Mouse (Mus musculus) natural killer cell, adult 2 months (primary cell): ENCODE results near the gene Arhgap28.

ENCODE experiments used
- DNase-seq, 2 experiments: peaks; one replicate each; pipeline ENCODE4 v3.0.0; 2022; ENCODE audit warnings: low spot score in 2 of 2

The Arhgap28 gene

GRCm38 (mm10) chr17:67935556-67935955, 68.4 kb downstream of the Arhgap28 start:
- DNase-seq: no peak

DNA sequence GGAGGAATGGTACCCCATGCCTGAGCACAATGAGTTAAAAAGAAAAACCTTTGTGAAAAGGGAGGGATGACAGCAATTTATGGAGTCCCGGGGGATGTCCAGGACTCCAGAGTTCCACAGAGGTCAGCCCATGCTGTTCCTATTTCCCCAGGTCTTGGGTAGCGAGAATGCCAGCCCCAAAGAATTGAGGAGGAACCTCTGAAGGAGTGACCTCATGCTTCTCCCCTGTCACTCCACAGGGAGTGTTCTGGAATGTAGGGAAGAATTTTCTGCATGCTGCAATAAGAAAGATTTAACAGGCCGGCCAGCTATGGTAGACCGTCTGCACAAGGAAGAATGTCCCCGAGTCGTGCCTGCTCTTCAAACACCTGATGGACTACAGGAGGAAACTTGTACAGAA, 72.5 kb downstream of the Arhgap28 start:
- no peak for DNase-seq

- DNase-seq: no peak
These were observed 73.0 kb downstream of the Arhgap28 start for GRCm38 (mm10) chr17:67930957-67931356.

GRCm38 (mm10) chr17:67930467-67930866, 73.5 kb downstream of the Arhgap28 start:
- DNase-seq: no peak

- DNase-seq: no peak
These were observed 75.6 kb downstream of the Arhgap28 start for GRCm38 (mm10) chr17:67928280-67928679.

DNA sequence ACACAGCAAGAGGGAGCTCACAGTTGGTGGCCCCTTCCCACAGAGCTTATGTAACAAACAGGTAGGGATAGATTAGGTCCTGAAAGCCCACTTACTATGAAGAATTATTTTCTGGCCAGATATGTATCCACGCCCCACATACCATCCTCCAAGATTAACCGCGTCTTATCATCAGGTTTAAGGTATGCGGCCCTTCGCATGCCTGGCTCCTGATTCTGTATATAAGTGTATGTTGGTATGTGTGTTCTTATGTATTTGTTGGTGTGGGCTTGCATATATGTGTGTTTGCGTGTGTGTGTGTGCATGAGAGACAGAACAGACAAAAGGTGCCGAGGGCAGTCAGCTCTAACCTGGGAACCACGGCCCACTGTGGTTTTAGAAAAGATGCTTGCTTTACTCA, 76.1 kb downstream of the Arhgap28 start:
- DNase-seq: no peak

GRCm38 (mm10) chr17:67919959-67920358, 84.0 kb downstream of the Arhgap28 start:
- no peak for DNase-seq

GRCm38 (mm10) chr17:67918201-67918600, 85.7 kb downstream of the Arhgap28 start:
- no peak for DNase-seq

- DNase-seq: no peak
These were observed 87.0 kb downstream of the Arhgap28 start for GRCm38 (mm10) chr17:67916901-67917300.

DNA sequence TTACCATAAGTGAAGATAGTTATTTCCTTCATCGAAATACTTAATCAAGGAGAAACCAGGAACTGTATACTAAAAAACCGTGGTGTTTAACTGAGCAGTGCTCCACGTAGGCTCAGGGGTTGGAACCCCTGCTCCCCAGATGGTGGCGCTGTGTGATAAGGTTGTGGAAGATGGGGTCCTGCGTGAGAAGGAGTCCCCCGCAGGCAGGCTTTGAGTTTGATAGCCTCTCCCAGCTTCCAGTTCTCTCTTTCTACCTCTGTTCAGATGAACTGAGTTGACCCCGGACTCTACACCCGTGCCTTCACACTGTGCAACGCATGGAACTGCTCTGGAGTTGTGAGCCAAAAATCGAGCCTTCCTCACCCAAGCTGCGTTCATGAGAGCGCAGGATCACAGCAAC, 91.3 kb downstream of the Arhgap28 start:
- DNase-seq: no peak

GRCm38 (mm10) chr17:67912051-67912450, 91.9 kb downstream of the Arhgap28 start:
- no peak for DNase-seq

GRCm38 (mm10) chr17:67908537-67908936, 95.4 kb downstream of the Arhgap28 start:
- DNase-seq: no peak

DNA sequence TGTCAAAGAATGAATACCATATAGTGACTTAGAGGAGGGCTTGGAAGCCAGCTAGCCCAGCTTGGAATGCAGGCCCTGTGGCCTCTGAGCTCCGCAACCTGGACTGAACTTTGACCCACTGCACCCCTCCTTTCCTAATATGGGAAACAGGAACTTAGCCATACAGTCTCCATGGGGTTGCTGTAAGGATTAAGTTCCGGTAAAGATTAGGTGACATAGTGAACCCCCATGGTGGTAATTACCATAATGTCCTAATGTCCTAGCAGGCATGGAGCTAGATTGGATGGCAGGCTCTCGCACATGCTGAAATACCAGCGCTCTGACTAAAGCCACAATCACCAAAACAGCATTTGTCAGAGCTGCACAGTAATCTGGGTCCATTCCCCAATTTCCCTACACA, 95.8 kb downstream of the Arhgap28 start:
- DNase-seq: no peak

DNA sequence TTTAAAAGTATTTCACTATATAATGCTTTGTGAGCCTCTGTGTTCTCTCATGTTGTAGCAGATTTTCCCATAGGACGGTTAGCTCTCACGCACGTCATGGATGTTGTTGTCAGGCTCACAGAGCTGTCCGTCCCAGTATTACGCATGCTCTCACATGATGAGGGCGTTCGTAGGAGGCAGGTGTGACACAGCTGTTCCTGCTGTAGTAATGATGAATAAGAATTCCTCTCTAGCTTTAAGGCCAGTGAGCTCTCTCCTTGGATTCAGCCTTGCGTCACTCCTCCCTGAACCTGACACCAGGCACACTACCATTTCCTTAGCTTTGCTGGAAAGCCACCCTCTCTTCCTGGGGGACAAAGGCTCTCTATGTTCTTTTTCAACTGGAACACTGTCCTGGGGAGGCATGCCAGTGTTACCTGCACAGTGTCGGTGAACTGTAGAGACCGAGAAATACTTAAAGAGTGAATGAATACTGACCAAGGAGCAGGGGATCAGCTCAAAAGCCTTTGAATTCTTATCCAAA, 96.3 kb downstream of the Arhgap28 start:
- DNase-seq: no peak

GRCm38 (mm10) chr17:67906236-67906635, 97.7 kb downstream of the Arhgap28 start:
- DNase-seq: no peak

GRCm38 (mm10) chr17:67904315-67904944, 99.5 kb downstream of the Arhgap28 start:
- DNase-seq: no peak

GRCm38 (mm10) chr17:67902847-67903246, 101.1 kb downstream of the Arhgap28 start:
- no peak for DNase-seq

DNA sequence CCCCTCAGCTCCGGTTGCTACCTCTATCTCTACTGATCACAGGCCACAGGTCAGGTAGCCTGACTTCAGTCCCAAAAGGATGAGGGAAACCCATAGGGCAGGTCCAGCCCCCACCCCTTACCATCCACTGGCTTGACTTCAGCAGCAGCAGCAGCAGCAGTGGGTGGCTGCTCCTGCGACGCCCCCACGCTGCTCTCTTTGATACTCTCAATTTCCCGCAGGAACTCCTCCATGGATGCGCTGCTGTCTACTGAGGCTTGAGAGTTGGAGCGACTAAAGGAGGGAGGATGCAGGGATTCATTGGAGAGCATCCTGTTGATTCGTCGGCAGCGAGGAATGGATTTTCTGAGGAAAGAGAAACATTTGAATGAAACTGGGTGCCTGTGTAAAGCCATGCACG, 102.8 kb downstream of the Arhgap28 start:
- DNase-seq: no peak

GRCm38 (mm10) chr17:67899376-67899775, 104.5 kb downstream of the Arhgap28 start:
- DNase-seq: no peak

GRCm38 (mm10) chr17:67896413-67896812, 107.5 kb downstream of the Arhgap28 start:
- no peak for DNase-seq

DNA sequence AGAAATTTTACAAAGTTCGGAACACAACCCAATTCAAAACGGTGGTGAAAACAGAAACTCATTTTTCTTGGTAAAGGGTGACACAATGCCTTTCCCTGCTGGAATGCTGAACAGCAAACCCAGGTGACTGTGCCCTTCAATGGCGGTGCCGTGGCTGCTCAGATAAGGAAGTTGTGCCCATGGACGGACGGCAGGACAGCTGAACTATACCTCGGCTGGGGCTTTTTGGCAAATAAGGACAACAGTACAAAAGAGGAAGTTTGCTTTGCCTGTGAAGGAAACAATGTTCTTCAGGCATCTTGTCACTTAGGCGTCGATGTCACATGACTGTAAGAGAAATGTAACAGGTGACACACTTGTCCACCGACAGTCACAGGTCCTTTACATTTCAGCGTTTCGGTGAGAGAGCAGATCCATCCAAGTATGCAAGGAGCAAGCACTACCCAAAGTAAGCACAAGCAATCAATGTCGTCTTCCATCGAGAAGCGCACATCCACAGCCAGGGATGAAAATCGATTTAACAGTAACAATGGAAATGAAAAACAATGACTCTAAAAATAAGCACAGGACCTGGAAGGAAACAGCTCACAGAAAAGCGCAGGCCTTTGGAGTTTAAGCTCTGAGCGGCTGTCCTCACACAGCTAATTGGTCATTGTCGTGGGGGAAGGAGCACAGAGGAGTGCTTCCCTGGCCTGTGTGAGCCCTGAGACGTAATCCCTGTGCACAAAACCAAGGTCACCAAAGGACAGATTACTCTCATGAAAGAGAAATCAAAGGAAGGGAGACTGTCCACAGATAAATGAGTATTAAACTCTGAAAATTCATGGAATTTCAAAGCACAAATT, 114.2 kb downstream of the Arhgap28 start:
- no peak for DNase-seq

DNA sequence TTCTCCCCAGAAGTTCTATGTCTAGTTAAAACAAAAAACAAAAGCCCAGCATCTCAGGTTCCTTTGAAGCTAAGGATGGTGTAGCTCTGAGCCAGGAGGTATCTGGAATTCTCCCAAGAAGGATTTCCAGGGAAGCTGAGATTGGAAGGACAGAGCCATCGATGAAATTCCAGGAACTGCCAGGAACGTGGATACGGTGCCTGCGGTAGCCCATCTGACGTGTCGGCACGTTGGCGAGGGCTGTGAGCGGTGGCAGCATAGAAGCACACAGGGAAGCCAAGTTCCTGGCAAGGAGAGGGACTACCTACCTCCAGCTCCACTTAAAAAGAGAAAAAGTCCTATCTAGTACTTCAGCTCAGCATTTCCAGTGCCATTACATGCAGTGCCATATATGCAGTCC, 115.8 kb downstream of the Arhgap28 start:
- DNase-seq: no peak

DNA sequence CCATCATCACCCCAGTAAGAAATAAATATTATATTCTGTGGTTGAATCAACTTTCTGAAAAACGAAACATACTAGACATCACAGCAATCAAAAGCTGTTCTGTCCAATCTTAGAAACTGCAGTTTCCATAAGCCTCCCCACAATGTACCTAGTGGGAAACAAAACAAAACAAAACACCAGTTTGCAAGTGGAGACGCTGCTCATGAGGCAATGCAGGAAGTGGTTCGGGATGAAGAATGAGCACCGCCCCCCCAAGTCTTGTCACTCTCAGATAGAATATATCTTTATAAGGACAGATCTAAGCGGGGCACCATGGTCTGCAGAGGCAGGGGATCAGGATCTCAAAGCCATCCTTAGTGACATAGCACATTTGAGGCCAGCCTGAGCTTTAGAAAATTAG, 117.6 kb downstream of the Arhgap28 start:
- DNase-seq: no peak
